36 mouse cellular contexts compared by ENCODE assay signal in genomic region chr11:68835034-68835433, GRCm38 (mm10). TPM values are rescaled to one million over a fixed set of nuclear protein-coding genes. Genes with fewer than 3 reads are reported as not detected.
"Had no signal": no experiment of that assay in that cellular context is flagged by ENCODE, and none has a peak within 500 bp of the region (broad histone marks: within the 10 kb centered on the region; RNA-seq: fewer than 3 reads in every experiment).

No protein-coding gene starts in this region.

- H3K27ac ChIP-seq: heart, embryonic 10.5 days; heart, embryonic 13.5 days; heart, embryonic 15.5 days; hindbrain, embryonic 13.5 days; hindbrain, embryonic 15.5 days; hindbrain, postnatal 0 days; kidney, embryonic 15.5 days; kidney, postnatal 0 days; limb, embryonic 13.5 days; limb, embryonic 15.5 days; liver, embryonic 13.5 days; liver, embryonic 15.5 days had no signal

- H3K4me2 ChIP-seq: heart, embryonic 13.5 days; heart, embryonic 15.5 days; hindbrain, embryonic 13.5 days; hindbrain, embryonic 15.5 days; kidney, embryonic 15.5 days; limb, embryonic 13.5 days; limb, embryonic 15.5 days; liver, embryonic 13.5 days; liver, embryonic 15.5 days had no signal

- H3K27me3 ChIP-seq: heart, embryonic 13.5 days; heart, embryonic 15.5 days; hindbrain, embryonic 13.5 days; hindbrain, embryonic 15.5 days; kidney, embryonic 15.5 days; limb, embryonic 13.5 days; limb, embryonic 15.5 days; liver, embryonic 13.5 days; liver, embryonic 15.5 days had no signal

- H3K9ac ChIP-seq: heart, embryonic 13.5 days; heart, embryonic 15.5 days; hindbrain, embryonic 13.5 days; hindbrain, embryonic 15.5 days; kidney, embryonic 15.5 days; limb, embryonic 13.5 days; limb, embryonic 15.5 days; liver, embryonic 13.5 days; liver, embryonic 15.5 days had no signal

- DNase-seq: gastrocnemius, postnatal 14 days; gastrocnemius, postnatal 36 days; heart, adult 18-20 months; heart, postnatal 14 days; heart, postnatal 36 days; kidney, adult 11 months; kidney, adult 2 months; kidney, adult 9 months; kidney, postnatal 14 days; kidney, postnatal 36 days; layer of hippocampus, adult 9-11 months; layer of hippocampus, postnatal 36 days; left cerebral cortex, postnatal 4 days; liver, embryonic 13.5 days had no signal

- H3K4me3 ChIP-seq: heart, embryonic 10.5 days; heart, embryonic 13.5 days; heart, embryonic 15.5 days; hindbrain, embryonic 13.5 days; hindbrain, embryonic 15.5 days; kidney, embryonic 15.5 days; limb, embryonic 13.5 days; limb, embryonic 15.5 days; liver, embryonic 13.5 days; liver, embryonic 15.5 days had no signal

- H3K9me3 ChIP-seq: heart, embryonic 10.5 days; heart, embryonic 13.5 days; heart, embryonic 15.5 days; hindbrain, embryonic 13.5 days; hindbrain, embryonic 15.5 days; kidney, embryonic 15.5 days; limb, embryonic 13.5 days; limb, embryonic 15.5 days; liver, embryonic 13.5 days; liver, embryonic 15.5 days had no signal

- ATAC-seq: hindbrain, postnatal 0 days had no signal

- H3K4me1 ChIP-seq: heart, embryonic 10.5 days; heart, embryonic 13.5 days; heart, embryonic 15.5 days; hindbrain, embryonic 13.5 days; hindbrain, embryonic 15.5 days; kidney, embryonic 15.5 days; limb, embryonic 13.5 days; limb, embryonic 15.5 days had no signal

RNA-seq across cellular contexts. Expression of gene Rnf222, which starts 53.3 kb away (rescaled TPM):
- total RNA-seq: gastrocnemius, adult 18-20 months; gastrocnemius, postnatal 14 days; gastrocnemius, postnatal 36 days; heart, postnatal 36 days; hematopoietic stem cell, adult 5-6 weeks; layer of hippocampus, adult 18-20 months; layer of hippocampus, adult 8-10 months; layer of hippocampus, postnatal 14 days; layer of hippocampus, postnatal 36 days; left cerebral cortex, adult 18-20 months; left cerebral cortex, postnatal 10 days; left cerebral cortex, postnatal 25 days; left cerebral cortex, postnatal 4 days had no signal
- polyA plus RNA-seq: hindbrain, embryonic 11.5 days; hindbrain, embryonic 15.5 days; hindbrain, postnatal 0 days; large intestine, adult 2 months; limb, embryonic 11.5 days had no signal
